Mouse (Mus musculus) forebrain, embryonic 15.5 days (tissue): ENCODE results near the gene Sqstm1. TPM values are rescaled to one million over a fixed set of nuclear protein-coding genes. Genes with fewer than 3 reads are reported as not detected.

Experiments
- ATAC-seq: fragments of 200-750 bp; cut with Nextera tagmentation; replicated peaks from 2 replicates; pipeline ENCODE4 v1.8.0; 2017; ENCODE audit warnings: mild to moderate bottlenecking, moderate TSS enrichment, moderate library complexity
- H3K27ac ChIP-seq: fragments of 300-500 bp; sonication (generic); replicated peaks from 2 replicates; pipeline ENCODE4 v1.5.1; 2015; ENCODE audit warnings: mild to moderate bottlenecking, inconsistent platforms
- H3K27me3 ChIP-seq: fragments of 300-500 bp; sonication (generic); 2 replicates; pipeline ENCODE4 v1.6.1; 2015; ENCODE audit warnings: inconsistent platforms
- H3K36me3 ChIP-seq: fragments of 300-500 bp; sonication (generic); 2 replicates; pipeline ENCODE4 v1.6.1; 2015; ENCODE audit warnings: mild to moderate bottlenecking, inconsistent platforms
- H3K4me1 ChIP-seq: fragments of 300-500 bp; sonication (generic); 2 replicates; pipeline ENCODE4 v1.6.1; 2015; ENCODE audit warnings: inconsistent platforms
- H3K4me2 ChIP-seq: fragments of 300-500 bp; sonication (generic); replicated peaks from 2 replicates; pipeline ENCODE4 v1.6.1; 2015; ENCODE audit warnings: mild to moderate bottlenecking, inconsistent platforms
- H3K4me3 ChIP-seq: fragments of 300-500 bp; sonication (generic); 2 replicates; pipeline ENCODE4 v1.5.1; 2015; ENCODE audit warnings: mild to moderate bottlenecking, inconsistent platforms
- H3K9ac ChIP-seq: fragments of 300-500 bp; sonication (generic); replicated peaks from 2 replicates; pipeline ENCODE4 v1.6.1; 2015; ENCODE audit warnings: mild to moderate bottlenecking, inconsistent platforms
- H3K9me3 ChIP-seq: fragments of 300-500 bp; sonication (generic); 2 replicates; pipeline ENCODE4 v1.6.1; 2016; ENCODE audit warnings: inconsistent platforms
- WGBS: fragments of 180-500 bp; shearing (Covaris S2); methylation state at CpG from one replicate; pipeline ENCODE4 v1.1.7; 2015; ENCODE audit warnings: mixed read lengths; 5-methylcytosine and 5-hydroxymethylcytosine counted together
- polyA plus RNA-seq: library from polyadenylated mRNA; unstranded; fragments of >200 nt; fragmentation: Nextera tagmentation; extraction: Ambion mirVana; gene quantifications from 2 replicates; pipeline ENCODE4 v1.2.1, GENCODE M21; 2015

Gene Sqstm1
- polyA plus RNA-seq, 1 experiment from 2014 or later = 303 TPM

- ATAC-seq = no peak
- 86% methylated on average over 8 of the region's 8 CpGs for WGBS
- Histone ChIP-seq H3K4me2 (no peak overlapping the region), H3K9me3 (no peaks in the 10 kb centered on the region), H3K4me3 (no peak overlapping the region), H3K36me3 (peaks cover 80% of the 10 kb centered on the region), H3K27me3 (no peaks in the 10 kb centered on the region), H3K9ac (no peak overlapping the region), H3K4me1 (no peaks in the 10 kb centered on the region), H3K27ac (no peak overlapping the region)
Observed at GRCm38 (mm10) chr11:50200613-50201012, 10.0 kb downstream of the Sqstm1 start.

GRCm38 (mm10) chr11:50198916-50199315 lies 11.7 kb downstream of the Sqstm1 start:
- peaks cover 64% of the 10 kb centered on the region for H3K36me3 ChIP-seq
- ATAC-seq = no peak
- no peak overlapping the region for H3K4me2 ChIP-seq
- no peaks in the 10 kb centered on the region for H3K4me1 ChIP-seq
- H3K27ac ChIP-seq = no peak overlapping the region
- 91% methylated on average over 2 of the region's 2 CpGs for WGBS
- no peak overlapping the region for H3K4me3 ChIP-seq
- no peaks in the 10 kb centered on the region for H3K9me3 ChIP-seq
- H3K27me3 ChIP-seq = no peaks in the 10 kb centered on the region
- no peak overlapping the region for H3K9ac ChIP-seq

- no peaks in the 10 kb centered on the region for H3K27me3 ChIP-seq
- H3K9ac ChIP-seq = no peak overlapping the region
- H3K27ac ChIP-seq = no peak overlapping the region
- no peak overlapping the region for H3K4me3 ChIP-seq
- ATAC-seq = no peak
- no peak overlapping the region for H3K4me2 ChIP-seq
- peaks cover 61% of the 10 kb centered on the region for H3K36me3 ChIP-seq
- 90% methylated on average over 4 of the region's 5 CpGs for WGBS
- no peaks in the 10 kb centered on the region for H3K4me1 ChIP-seq
- no peaks in the 10 kb centered on the region for H3K9me3 ChIP-seq
Observed at GRCm38 (mm10) chr11:50198219-50198846, 12.3 kb downstream of the Sqstm1 start.

DNA sequence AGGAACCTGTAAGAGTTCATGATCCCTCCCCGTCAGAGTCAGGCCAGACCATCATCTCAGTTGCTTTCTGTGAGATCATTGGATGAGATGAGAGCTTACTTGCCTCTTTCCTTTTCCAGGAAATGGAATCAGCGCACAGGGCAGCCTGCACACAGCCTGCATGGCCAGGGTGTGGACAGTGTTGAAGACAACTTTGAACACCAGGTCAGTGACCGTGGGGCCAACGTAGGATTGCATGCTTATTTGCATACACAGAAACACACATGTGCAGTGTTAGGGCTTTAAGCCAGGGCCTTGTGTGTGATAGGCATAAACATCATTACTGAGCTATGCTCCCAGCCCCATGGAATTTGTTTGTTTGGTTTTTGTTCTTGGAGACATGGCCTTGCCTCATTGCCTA lies 13.1 kb downstream of the Sqstm1 start:
- Histone ChIP-seq H3K27me3 (no peaks in the 10 kb centered on the region), H3K4me2 (no peak overlapping the region), H3K27ac (no peak overlapping the region), H3K4me1 (no peaks in the 10 kb centered on the region), H3K4me3 (no peak overlapping the region), H3K9me3 (no peaks in the 10 kb centered on the region), H3K9ac (no peak overlapping the region), H3K36me3 (peaks cover 52% of the 10 kb centered on the region)
- no peak for ATAC-seq
- WGBS = 93% methylated on average over 4 of the region's 4 CpGs

DNA sequence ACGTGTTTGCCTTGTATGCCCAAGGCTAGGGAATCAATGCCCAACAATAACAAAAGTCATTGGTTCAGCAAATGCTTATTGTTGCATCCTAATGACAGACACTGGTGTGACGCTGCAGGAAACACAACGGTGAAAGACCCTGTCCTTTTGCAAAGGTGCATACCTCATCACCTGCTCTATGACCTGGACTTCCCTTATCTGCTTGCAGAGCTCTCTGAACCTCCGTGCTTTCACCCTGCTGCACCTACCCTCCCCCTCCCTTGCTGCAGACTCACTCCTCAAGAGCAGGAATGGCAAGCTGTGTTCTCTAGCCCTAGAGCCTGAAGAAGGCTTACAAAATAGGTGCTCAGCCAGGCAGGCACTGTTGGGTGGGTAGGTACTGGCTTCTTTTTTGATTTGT lies 15.8 kb downstream of the Sqstm1 start:
- H3K9me3 ChIP-seq = no peaks in the 10 kb centered on the region
- WGBS = 88% methylated on average over 4 of the region's 4 CpGs
- H3K27me3 ChIP-seq = no peaks in the 10 kb centered on the region
- H3K4me2 ChIP-seq = no peak overlapping the region
- H3K9ac ChIP-seq = no peak overlapping the region
- no peak overlapping the region for H3K27ac ChIP-seq
- no peak for ATAC-seq
- H3K4me3 ChIP-seq = no peak overlapping the region
- no peaks in the 10 kb centered on the region for H3K4me1 ChIP-seq
- peaks cover 25% of the 10 kb centered on the region for H3K36me3 ChIP-seq

DNA sequence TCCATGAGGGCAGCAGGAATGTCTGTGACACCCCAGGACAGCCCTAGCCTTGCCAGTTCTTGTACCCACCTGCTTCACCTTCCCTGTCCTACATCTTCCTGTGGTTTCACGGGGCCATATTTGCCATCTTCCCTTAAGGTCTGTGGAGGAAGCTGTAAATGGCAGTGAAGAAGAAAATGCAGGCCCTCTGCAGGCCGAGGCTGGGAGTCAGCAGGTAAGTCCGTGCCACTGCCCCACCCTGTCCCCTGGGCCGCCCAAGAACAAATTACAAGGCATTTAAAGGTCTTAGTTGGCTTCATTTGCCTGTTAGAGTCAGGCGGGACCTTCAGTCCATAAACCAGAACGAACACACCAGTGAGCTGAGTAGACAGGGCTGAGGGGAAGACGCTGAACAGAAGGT lies 16.6 kb downstream of the Sqstm1 start:
- H3K36me3 ChIP-seq = peaks cover 18% of the 10 kb centered on the region
- H3K27me3 ChIP-seq = no peaks in the 10 kb centered on the region
- no peaks in the 10 kb centered on the region for H3K9me3 ChIP-seq
- no peak overlapping the region for H3K9ac ChIP-seq
- no peak overlapping the region for H3K4me3 ChIP-seq
- WGBS = 84% methylated on average over 7 of the region's 7 CpGs
- ATAC-seq = no peak
- H3K4me2 ChIP-seq = no peak overlapping the region
- H3K4me1 ChIP-seq = no peaks in the 10 kb centered on the region
- H3K27ac ChIP-seq = no peak overlapping the region

GRCm38 (mm10) chr11:50192278-50192677 lies 18.3 kb downstream of the Sqstm1 start:
- 91% methylated on average over 3 of the region's 3 CpGs for WGBS
- Histone ChIP-seq H3K4me3 (no peak overlapping the region), H3K4me1 (no peaks in the 10 kb centered on the region), H3K27ac (no peak overlapping the region), H3K27me3 (no peaks in the 10 kb centered on the region), H3K9ac (no peak overlapping the region), H3K36me3 (peaks cover 3% of the 10 kb centered on the region), H3K9me3 (no peaks in the 10 kb centered on the region), H3K4me2 (no peak overlapping the region)
- ATAC-seq = no peak

- Histone ChIP-seq H3K4me1 (no peaks in the 10 kb centered on the region), H3K36me3 (no peaks in the 10 kb centered on the region; the same call in 1 of the 2 replicates), H3K9me3 (no peaks in the 10 kb centered on the region), H3K27me3 (no peaks in the 10 kb centered on the region), H3K27ac (no peak overlapping the region), H3K9ac (no peak overlapping the region), H3K4me2 (no peak overlapping the region), H3K4me3 (no peak overlapping the region)
- no peak for ATAC-seq
- 94% methylated on average over 4 of the region's 4 CpGs for WGBS
Observed at GRCm38 (mm10) chr11:50190362-50190761, 20.3 kb downstream of the Sqstm1 start.

DNA sequence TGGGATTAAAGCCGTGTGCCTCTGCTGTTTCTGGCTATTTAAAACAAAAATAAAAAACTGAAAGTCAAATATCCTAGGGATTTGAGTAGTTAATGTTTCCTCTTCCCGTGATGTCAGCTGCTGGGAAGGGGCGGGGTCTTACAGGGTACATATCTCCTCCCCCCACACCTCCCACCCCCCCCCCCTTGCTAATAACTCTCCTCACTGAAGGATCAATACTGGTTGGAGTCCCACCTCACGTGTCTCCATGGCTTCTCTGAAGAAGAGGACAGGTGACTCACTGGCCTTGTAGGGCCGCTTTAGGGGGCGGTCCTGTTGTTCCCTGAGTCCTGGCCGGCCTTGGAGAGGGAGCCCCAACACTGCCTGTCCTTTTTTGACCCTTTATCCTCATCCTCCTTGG lies 21.9 kb downstream of the Sqstm1 start:
- WGBS = 78% methylated on average over 7 of the region's 7 CpGs
- H3K36me3 ChIP-seq = no peaks in the 10 kb centered on the region; the same call in 1 of the 2 replicates
- H3K9ac ChIP-seq = no peak overlapping the region
- ATAC-seq = no peak
- H3K4me1 ChIP-seq = no peaks in the 10 kb centered on the region
- H3K4me3 ChIP-seq = no peak overlapping the region
- H3K27me3 ChIP-seq = no peaks in the 10 kb centered on the region
- no peak overlapping the region for H3K27ac ChIP-seq
- H3K4me2 ChIP-seq = no peak overlapping the region
- H3K9me3 ChIP-seq = no peaks in the 10 kb centered on the region

DNA sequence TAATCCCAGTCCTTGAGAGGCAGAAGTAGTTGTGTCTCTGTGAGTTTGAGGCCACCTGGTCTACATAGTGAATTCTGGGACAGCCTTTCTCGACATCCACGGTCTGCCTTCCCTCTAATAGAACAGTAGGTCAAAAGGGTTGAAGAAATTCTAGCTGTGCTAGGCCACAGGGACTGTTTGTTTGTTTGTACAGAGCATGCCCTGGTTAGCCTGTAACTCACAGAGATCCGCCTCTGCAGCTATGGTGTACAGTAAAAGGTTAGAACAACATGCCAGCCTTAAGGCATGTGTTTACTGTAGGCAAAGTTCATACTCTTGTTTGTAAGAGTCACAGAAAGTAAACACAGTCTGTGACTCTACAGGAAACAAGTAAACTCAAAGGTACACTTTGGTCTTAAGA lies 25.8 kb downstream of the Sqstm1 start:
- H3K27ac ChIP-seq = no peak overlapping the region
- WGBS = 84% methylated on average over 3 of the region's 3 CpGs
- no peaks in the 10 kb centered on the region for H3K4me1 ChIP-seq
- ATAC-seq = no peak
- no peaks in the 10 kb centered on the region for H3K9me3 ChIP-seq
- H3K36me3 ChIP-seq = no peaks in the 10 kb centered on the region; the same call in 1 of the 2 replicates
- no peaks in the 10 kb centered on the region for H3K27me3 ChIP-seq
- no peak overlapping the region for H3K4me2 ChIP-seq
- H3K4me3 ChIP-seq = no peak overlapping the region
- H3K9ac ChIP-seq = no peak overlapping the region

GRCm38 (mm10) chr11:50182702-50183101 lies 27.9 kb downstream of the Sqstm1 start:
- 86% methylated on average over 4 of the region's 4 CpGs for WGBS
- no peaks in the 10 kb centered on the region for H3K27me3 ChIP-seq
- H3K4me3 ChIP-seq = no peak overlapping the region
- no peak overlapping the region for H3K9ac ChIP-seq
- H3K27ac ChIP-seq = no peak overlapping the region
- H3K4me2 ChIP-seq = no peak overlapping the region
- ATAC-seq = no peak
- no peaks in the 10 kb centered on the region for H3K9me3 ChIP-seq
- no peaks in the 10 kb centered on the region for H3K4me1 ChIP-seq
- H3K36me3 ChIP-seq = peaks cover 6% of the 10 kb centered on the region

DNA sequence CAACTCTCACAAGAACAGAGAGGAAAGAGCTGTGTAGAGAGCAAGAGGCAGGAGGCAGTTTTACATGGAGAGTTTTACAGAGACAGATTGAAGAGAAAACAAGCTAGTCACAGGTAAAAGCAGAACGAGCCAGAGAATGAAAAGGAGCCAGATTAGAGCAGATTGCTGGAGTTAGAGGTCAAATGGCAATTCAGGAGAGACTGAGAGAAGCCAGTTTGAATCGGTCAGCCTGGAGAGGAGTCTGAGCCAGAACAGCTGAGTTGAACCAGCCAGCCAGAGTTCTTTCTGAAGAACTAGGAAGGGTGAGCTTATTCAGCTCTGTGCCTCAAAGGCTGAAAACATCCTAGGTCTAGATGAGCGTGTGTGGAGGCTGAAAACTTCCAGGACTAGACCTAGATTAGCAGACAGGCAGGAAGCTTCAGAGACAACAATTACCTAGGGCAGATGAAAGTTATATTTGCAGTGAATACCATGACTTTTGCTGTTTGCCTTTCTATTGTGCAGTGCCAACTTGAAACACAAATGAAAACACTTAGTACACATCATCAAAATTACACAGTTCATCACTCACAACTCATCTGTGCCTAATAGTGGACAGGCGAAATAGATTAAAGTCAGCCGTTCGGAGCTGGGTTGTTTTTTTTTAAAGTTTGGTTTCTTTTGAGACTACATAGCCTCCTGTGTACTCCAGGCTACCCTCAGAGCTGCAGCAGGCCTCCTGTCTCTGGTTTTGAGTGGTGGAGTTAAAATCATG lies 30.0 kb downstream of the Sqstm1 start:
- 86% methylated on average over 6 of the region's 6 CpGs for WGBS
- no peak overlapping the region for H3K27ac ChIP-seq

More for the DNA sequence above, 30.0 kb downstream of the Sqstm1 start:
- H3K9ac ChIP-seq = no peak overlapping the region
- H3K4me2 ChIP-seq = no peak overlapping the region
- H3K9me3 ChIP-seq = no peaks in the 10 kb centered on the region
- H3K36me3 ChIP-seq = peaks cover 12% of the 10 kb centered on the region
- H3K4me1 ChIP-seq = peaks cover 3% of the 10 kb centered on the region
- H3K27me3 ChIP-seq = no peaks in the 10 kb centered on the region
- ATAC-seq = no peak
- H3K4me3 ChIP-seq = no peak overlapping the region
